ENCODE assay signal across 12 mouse cellular contexts in the genomic region with DNA sequence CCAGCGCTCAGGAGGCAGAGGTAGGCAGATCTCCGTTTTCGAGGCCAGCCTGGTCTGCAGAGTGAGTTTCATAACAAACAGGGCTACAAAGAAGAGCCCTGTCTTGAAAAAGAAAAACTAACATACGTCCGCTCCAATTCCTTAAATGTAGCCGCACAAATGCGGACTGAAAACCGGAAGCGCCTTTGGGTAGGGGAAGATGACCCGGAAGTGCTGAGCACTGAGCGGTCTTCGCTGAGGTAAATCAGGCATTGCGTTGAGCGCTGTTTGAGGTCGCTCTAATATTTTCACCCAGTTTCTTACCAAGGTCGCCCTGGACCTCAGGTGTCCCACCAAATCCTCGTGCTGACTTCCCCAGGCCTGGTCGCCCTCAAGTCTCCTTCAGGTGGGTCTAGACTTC. TPM values are rescaled to one million over a fixed set of nuclear protein-coding genes. Genes with fewer than 3 reads are reported as not detected.
"Had no signal": no experiment of that assay in that cellular context is flagged by ENCODE, and none has a peak within 500 bp of the region (broad histone marks: within the 10 kb centered on the region; RNA-seq: fewer than 3 reads in every experiment).

No protein-coding gene starts in this region.

- DNase-seq: kidney, adult 11 months; kidney, adult 8-10 months; kidney, postnatal 10 days; kidney, postnatal 36 days; layer of hippocampus, postnatal 36 days; liver; liver, embryonic 13.5 days; lung, adult 2 months; lung, postnatal 14 days; thymus, adult 18-20 months; thymus, postnatal 36 days had no signal

RNA-seq across cellular contexts. Expression of a gene that starts 18.5 kb away (rescaled TPM):
- total RNA-seq: left cerebral cortex, postnatal 14 days had no signal
